Mouse (Mus musculus): ENCODE results near the gene Zmynd8.

DNA sequence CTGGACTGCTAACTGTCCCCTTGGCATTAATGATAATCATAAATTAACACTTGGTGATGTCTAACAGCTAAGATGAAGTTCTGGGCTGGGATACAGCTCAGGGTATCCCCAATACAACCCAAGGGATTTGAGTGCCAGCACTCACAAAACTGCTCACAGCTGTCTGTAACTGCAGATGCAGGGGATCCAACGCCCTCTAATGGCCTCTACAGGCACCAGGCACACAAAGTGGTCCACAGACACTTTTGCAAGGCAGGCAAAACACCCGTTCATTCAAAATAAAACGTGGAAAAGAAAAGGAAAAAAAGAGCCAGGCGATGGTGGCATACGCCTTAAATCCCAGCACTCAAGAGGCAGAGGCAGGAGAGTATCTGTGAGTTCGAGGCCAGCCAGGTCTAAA, 658 bp upstream of the Zmynd8 start:
- no peak for TF ChIP-seq POLR2A (IDR thresholded peaks at IDR 0.05; ENCODE audit: insufficient read depth, low read length)
- TF ChIP-seq CTCF (IDR thresholded peaks at IDR 0.05; ENCODE audit: low read depth, low read length) = peak; percentile 72
